Mouse (Mus musculus) forebrain, embryonic 16.5 days (tissue): ENCODE measurements around the gene Zc3h12a. TPM values are rescaled to one million over a fixed set of nuclear protein-coding genes. Genes with fewer than 3 reads are reported as not detected.

Source experiments
- ATAC-seq: fragments of 200-750 bp; cut with Nextera tagmentation; 2 replicates; pipeline ENCODE4 v1.8.0; 2017; ENCODE audit warnings: mild to moderate bottlenecking, moderate library complexity
- H3K27ac ChIP-seq: fragments of 300-500 bp; sonication (generic); 2 replicates; pipeline ENCODE4 v1.5.1; 2014; ENCODE audit warnings: low read length, control low read depth
- H3K27me3 ChIP-seq: fragments of 300-500 bp; sonication (generic); replicated peaks from 2 replicates; pipeline ENCODE4 v1.6.1; 2014; ENCODE audit warnings: low read length; ENCODE audit not compliant: control insufficient read depth, insufficient read depth
- H3K36me3 ChIP-seq: fragments of 300-500 bp; sonication (generic); 2 replicates; pipeline ENCODE4 v1.6.1; 2014; ENCODE audit not compliant: control insufficient read depth, insufficient read depth
- H3K4me1 ChIP-seq: fragments of 300-500 bp; sonication (generic); replicated peaks from 2 replicates; pipeline ENCODE4 v1.6.1; 2014; ENCODE audit warnings: low read length; ENCODE audit not compliant: control insufficient read depth, insufficient read depth
- H3K4me2 ChIP-seq: fragments of 300-500 bp; sonication (generic); 2 replicates; pipeline ENCODE4 v1.6.1; 2014; ENCODE audit warnings: mild to moderate bottlenecking, low read length, control low read depth
- H3K4me3 ChIP-seq: fragments of 300-500 bp; sonication (generic); replicated peaks from 2 replicates; pipeline ENCODE4 v1.5.1; 2014; ENCODE audit warnings: mild to moderate bottlenecking, low read length, control low read depth
- H3K9ac ChIP-seq: fragments of 300-500 bp; sonication (generic); replicated peaks from 2 replicates; pipeline ENCODE4 v1.6.1; 2014; ENCODE audit warnings: low read depth, low read length, control low read depth
- H3K9me3 ChIP-seq: fragments of 300-500 bp; sonication (generic); 2 replicates; pipeline ENCODE4 v1.6.1; 2016; ENCODE audit warnings: low read length; ENCODE audit not compliant: control insufficient read depth
- WGBS: fragments of 180-500 bp; shearing (Covaris S2); extraction: QIAGEN DNeasy Blood & Tissue Kit; methylation state at CpG from one replicate; pipeline ENCODE4 v1.1.7; 2014; 5-methylcytosine and 5-hydroxymethylcytosine counted together
- polyA plus RNA-seq: library from polyadenylated mRNA; unstranded; fragments of >200 nt; fragmentation: Nextera tagmentation; extraction: Ambion mirVana; gene quantifications from 2 replicates; pipeline ENCODE4 v1.2.1, GENCODE M21; 2015

The Zc3h12a gene
- polyA plus RNA-seq, 1 experiment from 2014 or later = 0.13 TPM

DNA sequence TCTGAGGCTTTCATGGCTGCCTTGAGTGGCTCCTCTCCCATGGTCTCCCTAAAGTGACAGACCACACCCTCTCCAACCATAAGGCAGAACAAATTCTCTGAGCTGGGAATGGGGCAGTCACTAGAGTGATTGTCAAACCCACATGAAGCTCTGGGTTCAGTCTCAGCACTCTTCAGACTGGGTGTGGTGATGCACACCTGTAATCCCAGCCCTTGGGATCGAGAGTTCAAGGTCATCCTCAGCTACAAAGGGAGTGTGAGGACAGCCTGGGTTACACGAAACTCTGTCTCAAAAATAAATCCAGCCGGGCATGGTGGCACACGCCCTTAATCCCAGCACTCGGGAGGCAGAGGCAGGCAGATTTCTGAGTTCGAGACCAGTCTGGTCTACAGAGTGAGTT lies 24.8 kb upstream of the Zc3h12a start:
- Histone ChIP-seq H3K4me3 (no peak overlapping the region), H3K27me3 (no peaks in the 10 kb centered on the region), H3K4me2 (no peak overlapping the region), H3K27ac (no peak overlapping the region), H3K9ac (no peak overlapping the region), H3K4me1 (peaks cover 2% of the 10 kb centered on the region; the same call in 1 of the 2 replicates), H3K36me3 (no peaks in the 10 kb centered on the region), H3K9me3 (0 out of 2 replicates have a peak, but pooled peaks cover 2% of the 10 kb centered on the region)
- WGBS = 91% methylated on average over 6 of the region's 6 CpGs
- ATAC-seq = no peak

DNA sequence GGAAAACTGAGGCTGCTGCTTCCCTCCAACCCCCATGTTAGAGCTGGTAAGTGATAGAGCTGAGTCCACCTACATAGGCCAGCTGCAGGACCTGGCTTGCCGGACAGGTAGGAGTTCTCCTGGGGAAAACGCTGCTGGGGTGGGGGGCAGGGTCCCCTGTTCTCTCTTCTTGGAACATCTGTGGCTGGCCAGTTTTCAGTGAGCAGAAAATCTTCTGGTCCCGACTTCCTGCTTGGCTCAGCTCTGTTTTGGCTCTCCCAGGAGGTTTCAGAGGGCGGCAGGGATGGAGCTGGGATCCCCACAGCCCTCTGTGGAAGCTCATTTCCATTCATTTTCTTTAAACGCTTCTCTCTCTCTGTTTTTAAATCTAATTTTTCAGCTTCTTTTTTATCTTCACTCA lies 21.8 kb upstream of the Zc3h12a start:
- no peaks in the 10 kb centered on the region for H3K36me3 ChIP-seq
- no peak overlapping the region for H3K4me2 ChIP-seq
- no peak overlapping the region for H3K9ac ChIP-seq
- H3K4me3 ChIP-seq = no peak overlapping the region
- H3K9me3 ChIP-seq = 0 out of 2 replicates have a peak, but pooled peaks cover 2% of the 10 kb centered on the region
- no peak overlapping the region for H3K27ac ChIP-seq
- no peak for ATAC-seq
- no peaks in the 10 kb centered on the region for H3K27me3 ChIP-seq
- H3K4me1 ChIP-seq = peaks cover 10% of the 10 kb centered on the region; the same call in 1 of the 2 replicates
- WGBS = 23% methylated on average over 5 of the region's 5 CpGs

DNA sequence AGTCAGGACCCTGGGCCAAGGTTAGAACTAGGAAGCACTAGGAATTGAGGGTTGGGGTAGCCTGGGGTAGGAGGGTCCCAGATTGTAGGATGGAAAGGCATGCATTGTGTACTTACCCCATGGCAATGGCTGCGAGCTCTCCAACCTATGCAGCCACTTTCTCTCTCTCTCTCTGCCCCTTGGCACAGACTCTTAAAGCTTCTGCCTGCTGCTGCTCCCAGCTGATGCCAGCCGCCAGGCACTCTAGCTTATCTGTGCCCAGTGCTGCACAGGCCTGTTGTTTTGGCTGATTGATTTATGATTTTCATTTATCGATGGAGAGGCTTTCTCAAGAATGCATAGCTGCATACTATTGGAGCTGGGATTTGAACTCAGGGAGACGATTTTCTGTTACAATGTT lies 20.3 kb upstream of the Zc3h12a start:
- Histone ChIP-seq H3K4me3 (no peak overlapping the region), H3K27me3 (no peaks in the 10 kb centered on the region), H3K36me3 (no peaks in the 10 kb centered on the region), H3K4me1 (peaks cover 10% of the 10 kb centered on the region; the same call in 1 of the 2 replicates), H3K27ac (no peak overlapping the region), H3K9ac (no peak overlapping the region), H3K9me3 (0 out of 2 replicates have a peak, but pooled peaks cover 2% of the 10 kb centered on the region), H3K4me2 (no peak overlapping the region)
- 90% methylated on average over 4 of the region's 4 CpGs for WGBS
- ATAC-seq = no peak

DNA sequence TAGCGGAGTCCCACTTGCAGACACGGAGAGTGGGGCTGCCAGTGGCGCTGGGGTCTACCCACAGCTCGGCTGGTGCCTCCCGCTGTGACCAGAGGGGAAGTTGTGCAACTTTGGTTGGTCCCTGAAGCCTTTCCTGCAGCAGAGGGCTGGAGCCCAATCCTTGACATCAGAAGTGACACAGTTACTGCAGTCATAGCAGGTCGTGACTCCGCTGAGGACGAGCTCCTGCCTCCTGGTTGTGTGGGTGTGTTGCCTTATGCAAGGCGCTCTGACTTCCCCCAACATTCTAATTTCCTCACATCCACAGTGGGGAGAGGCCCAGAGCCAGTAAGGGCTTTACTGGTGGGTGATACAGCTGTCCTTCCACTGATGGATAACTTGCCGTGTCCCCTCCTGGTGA lies 17.6 kb upstream of the Zc3h12a start:
- Histone ChIP-seq H3K4me2 (no peak overlapping the region), H3K27me3 (no peaks in the 10 kb centered on the region), H3K27ac (no peak overlapping the region), H3K9ac (no peak overlapping the region), H3K4me3 (no peak overlapping the region), H3K4me1 (peaks cover 10% of the 10 kb centered on the region; the same call in 1 of the 2 replicates), H3K9me3 (0 out of 2 replicates have a peak, but pooled peaks cover 2% of the 10 kb centered on the region), H3K36me3 (no peaks in the 10 kb centered on the region)
- ATAC-seq = no peak
- WGBS = 39% methylated on average over 10 of the region's 10 CpGs

DNA sequence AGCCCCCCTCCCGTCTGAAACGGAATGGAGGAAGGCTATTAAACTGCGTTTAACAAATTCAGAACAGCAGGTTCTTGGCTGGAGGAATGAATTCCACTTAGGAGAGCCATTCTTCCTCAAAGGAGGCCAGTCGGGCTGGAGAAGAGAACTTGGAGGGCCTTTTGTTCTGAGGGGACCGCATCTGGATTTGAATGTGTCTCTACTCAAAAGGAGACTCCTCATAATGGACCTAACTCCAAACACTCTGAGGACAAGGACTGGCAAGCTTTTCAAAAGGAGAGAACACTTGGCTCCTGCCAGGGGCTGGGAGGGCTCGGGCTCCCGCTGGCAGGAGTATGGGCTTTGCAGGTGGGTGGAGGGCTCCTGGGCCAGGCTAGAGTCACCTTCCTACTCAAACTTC lies 17.0 kb upstream of the Zc3h12a start:
- Histone ChIP-seq H3K36me3 (no peaks in the 10 kb centered on the region), H3K4me2 (no peak overlapping the region), H3K27ac (no peak overlapping the region), H3K27me3 (no peaks in the 10 kb centered on the region), H3K4me1 (peaks cover 7% of the 10 kb centered on the region; the same call in 1 of the 2 replicates), H3K9me3 (0 out of 2 replicates have a peak, but pooled peaks cover 2% of the 10 kb centered on the region), H3K9ac (no peak overlapping the region), H3K4me3 (no peak overlapping the region)
- no peak for ATAC-seq
- 4% methylated on average over 7 of the region's 7 CpGs for WGBS

DNA sequence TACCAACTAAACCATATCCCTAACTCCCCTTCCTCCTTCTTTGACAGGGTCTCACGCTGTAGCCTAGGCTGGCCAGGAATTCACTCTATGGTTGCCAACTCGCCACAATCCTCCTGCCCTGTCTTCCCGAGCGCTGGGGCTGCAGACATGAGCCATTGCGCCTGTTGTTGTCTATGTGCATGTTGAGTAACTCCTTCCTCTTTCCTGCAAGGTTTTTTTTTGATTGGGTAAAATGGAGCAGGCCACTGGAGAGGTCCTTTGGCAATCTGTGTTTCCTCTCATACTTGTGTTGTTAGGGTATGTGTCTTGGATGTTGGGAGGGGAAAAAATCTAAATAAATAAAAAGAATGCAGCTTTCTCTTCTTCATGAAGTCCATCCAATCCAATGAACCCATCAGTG lies 16.6 kb upstream of the Zc3h12a start:
- Histone ChIP-seq H3K9ac (no peak overlapping the region), H3K4me1 (peaks cover 7% of the 10 kb centered on the region; the same call in 1 of the 2 replicates), H3K27me3 (no peaks in the 10 kb centered on the region), H3K4me2 (no peak overlapping the region), H3K27ac (no peak overlapping the region), H3K4me3 (no peak overlapping the region), H3K9me3 (0 out of 2 replicates have a peak, but pooled peaks cover 2% of the 10 kb centered on the region), H3K36me3 (no peaks in the 10 kb centered on the region)
- 59% methylated on average over 5 of the region's 5 CpGs for WGBS
- no peak for ATAC-seq

DNA sequence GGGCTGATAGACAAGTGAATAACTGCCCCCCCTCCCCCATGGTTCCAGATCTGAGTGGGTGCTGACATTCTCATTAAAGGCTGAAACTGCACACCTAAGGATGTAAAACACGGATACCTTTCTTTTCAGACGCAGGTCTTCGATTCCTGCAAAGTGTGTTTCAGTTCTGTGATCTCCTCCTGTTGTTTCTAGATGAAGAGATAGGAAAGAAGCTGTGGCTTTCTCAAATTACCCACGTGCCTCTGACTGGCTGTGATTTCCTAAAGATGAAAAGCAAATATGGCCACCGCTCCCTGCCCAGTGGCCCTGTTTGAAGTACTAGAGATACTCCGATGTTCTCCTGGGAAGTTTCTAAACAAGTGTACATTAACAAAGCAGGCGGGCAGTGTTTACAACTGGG lies 10.7 kb upstream of the Zc3h12a start:
- Histone ChIP-seq H3K9me3 (no peaks in the 10 kb centered on the region), H3K36me3 (no peaks in the 10 kb centered on the region), H3K27ac (no peak overlapping the region), H3K4me3 (no peak overlapping the region), H3K4me2 (no peak overlapping the region), H3K4me1 (no peaks in the 10 kb centered on the region), H3K27me3 (no peaks in the 10 kb centered on the region), H3K9ac (no peak overlapping the region)
- ATAC-seq = no peak
- 80% methylated on average over 7 of the region's 7 CpGs for WGBS

DNA sequence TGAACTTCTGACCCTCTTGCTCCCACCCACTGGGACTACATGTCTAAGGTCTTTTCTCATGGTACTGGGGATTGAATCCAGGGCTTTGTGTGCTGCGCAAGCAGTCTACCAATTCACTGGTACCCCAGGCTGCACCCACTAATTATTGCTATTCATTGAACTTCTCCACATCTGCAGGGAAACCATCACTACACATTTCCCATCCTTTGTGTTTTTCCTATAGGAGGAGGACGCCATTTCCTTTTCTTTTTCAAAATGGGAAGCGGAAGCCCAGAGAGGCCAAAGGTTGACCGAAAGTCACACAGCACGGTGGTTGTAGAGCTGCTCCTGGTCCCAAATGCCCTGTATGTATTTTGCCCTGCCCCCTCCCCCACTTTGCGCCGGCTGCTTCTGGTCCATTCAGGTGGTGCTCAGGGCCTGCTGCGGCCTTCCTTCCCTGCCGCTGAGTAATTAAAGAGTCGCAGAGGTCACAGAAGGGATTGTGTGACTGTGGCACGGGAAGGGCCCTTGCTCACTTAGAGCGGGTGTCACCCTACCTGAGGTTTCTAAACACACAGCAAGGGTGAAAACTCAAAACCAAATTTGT lies 8.8 kb upstream of the Zc3h12a start:
- ATAC-seq = no peak
- Histone ChIP-seq H3K36me3 (no peaks in the 10 kb centered on the region), H3K27me3 (no peaks in the 10 kb centered on the region), H3K4me2 (no peak overlapping the region), H3K4me3 (no peak overlapping the region), H3K9ac (no peak overlapping the region), H3K9me3 (no peaks in the 10 kb centered on the region), H3K27ac (no peak overlapping the region), H3K4me1 (no peaks in the 10 kb centered on the region)
- WGBS = 49% methylated on average over 12 of the region's 12 CpGs

DNA sequence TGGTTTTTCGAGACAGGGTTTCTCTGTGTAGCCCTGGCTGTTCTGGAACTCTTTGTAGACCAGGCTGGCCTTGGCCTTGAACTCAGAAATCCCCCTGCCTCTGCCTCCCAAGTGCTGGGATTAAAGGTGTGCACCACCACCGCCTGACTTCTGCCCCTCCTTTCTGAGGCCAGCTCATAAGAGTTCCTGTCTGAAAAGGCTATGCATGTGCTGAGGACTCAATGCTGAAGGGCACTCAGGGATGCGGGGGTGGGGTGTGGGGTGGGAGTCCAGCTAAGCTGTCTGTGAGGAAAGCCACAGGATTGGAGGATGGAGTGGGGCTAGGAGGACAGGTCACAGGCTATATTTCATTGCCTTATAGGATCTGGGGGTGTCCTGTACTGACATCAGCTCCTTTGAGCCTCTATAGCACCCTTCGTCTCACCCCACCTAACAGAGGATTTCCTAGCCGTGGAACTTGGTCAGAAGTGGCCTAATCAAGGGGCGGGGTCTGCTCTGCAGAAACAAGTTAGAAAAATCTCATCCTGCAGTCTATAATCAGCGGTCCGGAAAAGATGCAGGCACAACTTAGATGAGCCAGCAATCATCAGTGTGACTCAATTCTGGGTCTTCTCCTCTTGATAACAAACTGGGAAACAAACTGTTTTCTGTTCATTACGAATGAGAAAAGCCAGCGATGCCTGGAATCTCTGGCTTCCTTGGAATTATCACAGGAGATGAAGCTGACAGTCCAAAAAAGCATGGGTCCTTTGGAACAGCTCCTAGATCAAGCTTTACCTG lies 7.6 kb upstream of the Zc3h12a start:
- no peak overlapping the region for H3K9ac ChIP-seq
- H3K27ac ChIP-seq = no peak overlapping the region
- H3K9me3 ChIP-seq = no peaks in the 10 kb centered on the region
- no peak overlapping the region for H3K4me3 ChIP-seq
- H3K27me3 ChIP-seq = no peaks in the 10 kb centered on the region
- no peaks in the 10 kb centered on the region for H3K36me3 ChIP-seq
- no peak for ATAC-seq
- no peaks in the 10 kb centered on the region for H3K4me1 ChIP-seq
- no peak overlapping the region for H3K4me2 ChIP-seq
- 77% methylated on average over 9 of the region's 10 CpGs for WGBS
